Mouse (Mus musculus) hindbrain, embryonic 15.5 days (tissue): ENCODE measurements around the gene Gsdme. TPM values are rescaled to one million over a fixed set of nuclear protein-coding genes. Genes with fewer than 3 reads are reported as not detected.

Experiments used
- ATAC-seq: fragments of 200-750 bp; cut with Nextera tagmentation; 2 replicates; pipeline ENCODE4 v1.8.0; 2017; ENCODE audit warnings: low read depth, moderate number of reproducible peaks, moderate TSS enrichment; ENCODE audit not compliant: low FRiP score
- H3K27ac ChIP-seq: fragments of 300-500 bp; sonication (generic); replicated peaks from 2 replicates; pipeline ENCODE4 v1.5.1; 2015; ENCODE audit warnings: mild to moderate bottlenecking, inconsistent platforms
- H3K27me3 ChIP-seq: fragments of 300-500 bp; sonication (generic); 2 replicates; pipeline ENCODE4 v1.6.1; 2015; ENCODE audit warnings: control low read depth, inconsistent platforms
- H3K36me3 ChIP-seq: fragments of 300-500 bp; sonication (generic); 2 replicates; pipeline ENCODE4 v1.6.1; 2015; ENCODE audit warnings: control low read depth, inconsistent platforms
- H3K4me1 ChIP-seq: fragments of 300-500 bp; sonication (generic); replicated peaks from 2 replicates; pipeline ENCODE4 v1.6.1; 2015; ENCODE audit warnings: control low read depth, inconsistent platforms
- H3K4me2 ChIP-seq: fragments of 300-500 bp; sonication (generic); 2 replicates; pipeline ENCODE4 v1.6.1; 2015; ENCODE audit warnings: moderate library complexity, mild to moderate bottlenecking, inconsistent platforms
- H3K4me3 ChIP-seq: fragments of 300-500 bp; sonication (generic); 2 replicates; pipeline ENCODE4 v1.5.1; 2015; ENCODE audit warnings: mild to moderate bottlenecking, inconsistent platforms
- H3K9ac ChIP-seq: fragments of 300-500 bp; sonication (generic); 2 replicates; pipeline ENCODE4 v1.6.1; 2015; ENCODE audit warnings: inconsistent platforms
- H3K9me3 ChIP-seq: fragments of 300-500 bp; sonication (generic); 2 replicates; pipeline ENCODE4 v1.6.1; 2016; ENCODE audit warnings: control low read depth, inconsistent platforms
- WGBS: fragments of 180-500 bp; shearing (Covaris S2); methylation state at CpG from one replicate; pipeline ENCODE4 v1.1.7; 2015; 5-methylcytosine and 5-hydroxymethylcytosine counted together
- polyA plus RNA-seq: library from polyadenylated mRNA; unstranded; fragments of >200 nt; fragmentation: Nextera tagmentation; extraction: Ambion mirVana; gene quantifications from 2 replicates; pipeline ENCODE4 v1.2.1, GENCODE M21; 2015

The Gsdme gene
- polyA plus RNA-seq, 1 experiment from 2014 or later: 73.9 TPM

DNA sequence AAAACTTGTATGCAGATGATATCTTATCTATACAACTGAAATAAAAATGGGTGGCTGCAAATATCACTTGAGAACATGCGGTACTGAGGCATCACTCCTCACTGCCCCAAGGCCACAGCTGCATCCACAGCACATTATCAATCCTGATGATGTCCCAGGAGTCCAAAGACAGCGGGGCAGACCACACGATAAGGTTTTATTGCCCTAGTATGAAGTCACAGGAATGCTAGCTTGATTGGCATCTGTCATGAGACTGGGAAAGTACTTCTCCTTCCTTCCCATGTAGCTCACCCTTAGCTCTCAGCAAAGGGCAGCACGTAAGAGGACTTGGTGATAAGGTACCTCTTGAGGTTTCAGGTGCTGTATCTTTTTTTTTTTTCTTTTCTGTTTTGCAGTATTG is 19.5 kb downstream of the Gsdme start:
- no peak overlapping the region for H3K27ac ChIP-seq
- H3K36me3 ChIP-seq: no peaks in the 10 kb centered on the region; the same call in 1 of the 2 replicates
- WGBS: 64% methylated on average over 4 of the region's 4 CpGs
- no peak overlapping the region for H3K4me3 ChIP-seq
- no peak overlapping the region for H3K9ac ChIP-seq
- no peak for ATAC-seq
- H3K4me1 ChIP-seq: no peaks in the 10 kb centered on the region
- no peak overlapping the region for H3K4me2 ChIP-seq
- no peaks in the 10 kb centered on the region for H3K27me3 ChIP-seq
- H3K9me3 ChIP-seq: no peaks in the 10 kb centered on the region

- no peak overlapping the region for H3K9ac ChIP-seq
- H3K9me3 ChIP-seq: no peaks in the 10 kb centered on the region
- no peak overlapping the region for H3K27ac ChIP-seq
- no peak for ATAC-seq
- H3K4me3 ChIP-seq: no peak overlapping the region
- H3K4me2 ChIP-seq: no peak overlapping the region
- no peaks in the 10 kb centered on the region for H3K27me3 ChIP-seq
- H3K4me1 ChIP-seq: no peaks in the 10 kb centered on the region
- 69% methylated on average over 5 of the region's 5 CpGs for WGBS
- H3K36me3 ChIP-seq: no peaks in the 10 kb centered on the region
Measured at GRCm38 (mm10) chr6:50240437-50240836, 23.2 kb downstream of the Gsdme start.

DNA sequence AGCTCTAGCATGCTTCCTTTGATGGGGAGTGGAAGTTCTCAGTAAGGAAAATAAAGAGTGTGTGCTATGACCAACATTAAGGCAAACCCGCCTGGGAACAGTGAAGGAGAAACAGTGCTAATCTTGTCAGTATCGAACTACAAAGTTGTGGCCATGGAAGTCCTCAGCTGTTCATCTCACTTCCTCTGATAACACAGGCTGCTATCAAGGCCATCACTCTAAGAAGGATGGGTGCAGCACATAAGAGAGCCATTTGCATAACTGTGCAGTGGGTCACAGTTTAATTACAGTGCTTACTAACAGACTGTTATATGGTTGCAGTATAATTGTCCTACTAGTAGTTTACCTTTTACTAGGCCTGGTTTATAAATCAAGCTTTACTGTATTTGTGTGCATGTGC is 23.8 kb downstream of the Gsdme start:
- H3K36me3 ChIP-seq: no peaks in the 10 kb centered on the region
- H3K4me1 ChIP-seq: no peaks in the 10 kb centered on the region
- no peak overlapping the region for H3K4me2 ChIP-seq
- ATAC-seq: no peak
- H3K27me3 ChIP-seq: no peaks in the 10 kb centered on the region
- H3K4me3 ChIP-seq: no peak overlapping the region
- no peak overlapping the region for H3K9ac ChIP-seq
- H3K9me3 ChIP-seq: no peaks in the 10 kb centered on the region
- WGBS: 96% methylated on average over 2 of the region's 2 CpGs
- H3K27ac ChIP-seq: no peak overlapping the region

GRCm38 (mm10) chr6:50237963-50238362 is 25.7 kb downstream of the Gsdme start:
- no peaks in the 10 kb centered on the region for H3K9me3 ChIP-seq
- no peaks in the 10 kb centered on the region for H3K27me3 ChIP-seq
- no peak overlapping the region for H3K27ac ChIP-seq
- H3K4me3 ChIP-seq: no peak overlapping the region
- WGBS: 73% methylated on average over 2 of the region's 2 CpGs
- no peaks in the 10 kb centered on the region for H3K36me3 ChIP-seq
- H3K4me2 ChIP-seq: no peak overlapping the region
- no peaks in the 10 kb centered on the region for H3K4me1 ChIP-seq
- ATAC-seq: no peak
- H3K9ac ChIP-seq: no peak overlapping the region

GRCm38 (mm10) chr6:50232984-50233383 is 30.7 kb downstream of the Gsdme start:
- Histone ChIP-seq H3K36me3 (no peaks in the 10 kb centered on the region), H3K9me3 (no peaks in the 10 kb centered on the region), H3K4me3 (no peak overlapping the region), H3K9ac (no peak overlapping the region), H3K4me2 (no peak overlapping the region), H3K27me3 (no peaks in the 10 kb centered on the region), H3K27ac (no peak overlapping the region), H3K4me1 (no peaks in the 10 kb centered on the region)
- ATAC-seq: no peak
- 77% methylated on average over 1 of the region's 1 CpGs for WGBS

- Histone ChIP-seq H3K27me3 (no peaks in the 10 kb centered on the region), H3K9ac (no peak overlapping the region), H3K4me3 (no peak overlapping the region), H3K27ac (no peak overlapping the region), H3K4me2 (no peak overlapping the region), H3K9me3 (no peaks in the 10 kb centered on the region), H3K36me3 (no peaks in the 10 kb centered on the region), H3K4me1 (no peaks in the 10 kb centered on the region)
- 95% methylated on average over 5 of the region's 5 CpGs for WGBS
- no peak for ATAC-seq
Measured at GRCm38 (mm10) chr6:50231288-50231687, 32.4 kb downstream of the Gsdme start.

DNA sequence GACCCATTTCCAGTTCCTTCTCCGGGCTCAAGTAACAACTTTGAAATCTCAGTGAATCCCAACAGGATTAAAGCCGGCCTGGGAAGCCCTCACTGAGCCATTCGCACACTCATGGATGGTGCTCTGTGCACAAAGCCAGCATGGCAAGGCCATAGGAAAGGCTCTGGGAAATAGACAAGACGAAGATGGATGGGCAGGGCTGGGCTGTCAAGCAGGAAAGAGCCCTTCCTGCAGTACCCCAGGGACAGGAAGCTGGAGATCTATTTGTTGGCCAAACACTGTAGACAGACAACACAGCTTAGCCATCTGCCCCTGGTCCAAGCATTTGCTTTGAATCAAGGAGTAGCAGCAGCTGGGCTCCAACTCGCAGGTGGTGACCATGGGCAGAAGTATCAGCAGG is 35.5 kb downstream of the Gsdme start:
- ATAC-seq: no peak
- H3K36me3 ChIP-seq: no peaks in the 10 kb centered on the region
- no peaks in the 10 kb centered on the region for H3K4me1 ChIP-seq
- H3K4me2 ChIP-seq: no peak overlapping the region
- WGBS: 72% methylated on average over 5 of the region's 5 CpGs
- no peaks in the 10 kb centered on the region for H3K9me3 ChIP-seq
- H3K27me3 ChIP-seq: no peaks in the 10 kb centered on the region
- H3K4me3 ChIP-seq: no peak overlapping the region
- no peak overlapping the region for H3K27ac ChIP-seq
- no peak overlapping the region for H3K9ac ChIP-seq

DNA sequence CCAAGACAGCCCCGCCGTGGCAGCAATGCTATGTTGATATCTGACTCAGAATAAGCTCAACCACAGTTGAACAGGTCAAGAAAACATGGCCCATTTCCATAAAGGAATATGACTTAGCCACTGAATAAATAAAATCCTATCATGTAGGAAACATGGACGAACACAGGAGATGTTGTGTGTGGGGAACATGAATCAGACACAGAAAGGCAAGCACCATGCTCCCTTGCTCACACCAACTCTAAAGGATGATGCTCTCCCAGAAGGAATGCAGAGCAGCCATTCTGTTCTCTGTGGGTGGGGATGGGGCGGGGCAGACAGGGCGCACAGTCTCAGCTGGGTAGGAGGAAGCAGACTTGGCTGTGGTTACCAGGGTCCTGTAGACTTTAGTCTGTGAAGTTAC is 38.4 kb downstream of the Gsdme start:
- ATAC-seq: no peak
- no peaks in the 10 kb centered on the region for H3K4me1 ChIP-seq
- no peaks in the 10 kb centered on the region for H3K27me3 ChIP-seq
- H3K9ac ChIP-seq: no peak overlapping the region
- 83% methylated on average over 5 of the region's 5 CpGs for WGBS
- no peak overlapping the region for H3K27ac ChIP-seq
- H3K4me2 ChIP-seq: no peak overlapping the region
- no peaks in the 10 kb centered on the region for H3K36me3 ChIP-seq
- no peaks in the 10 kb centered on the region for H3K9me3 ChIP-seq
- H3K4me3 ChIP-seq: no peak overlapping the region

GRCm38 (mm10) chr6:50223606-50224005 is 40.1 kb downstream of the Gsdme start:
- Histone ChIP-seq H3K4me2 (no peak overlapping the region), H3K4me1 (no peaks in the 10 kb centered on the region), H3K4me3 (no peak overlapping the region), H3K9ac (no peak overlapping the region), H3K27me3 (no peaks in the 10 kb centered on the region), H3K27ac (no peak overlapping the region), H3K36me3 (no peaks in the 10 kb centered on the region), H3K9me3 (no peaks in the 10 kb centered on the region)
- WGBS: 97% methylated on average over 4 of the region's 4 CpGs
- no peak for ATAC-seq

GRCm38 (mm10) chr6:50222986-50223385 is 40.7 kb downstream of the Gsdme start:
- H3K27ac ChIP-seq: no peak overlapping the region
- H3K4me1 ChIP-seq: no peaks in the 10 kb centered on the region
- no peaks in the 10 kb centered on the region for H3K36me3 ChIP-seq
- no peak overlapping the region for H3K4me2 ChIP-seq
- no peak overlapping the region for H3K4me3 ChIP-seq
- ATAC-seq: no peak
- H3K9me3 ChIP-seq: no peaks in the 10 kb centered on the region
- no peaks in the 10 kb centered on the region for H3K27me3 ChIP-seq
- WGBS: 79% methylated on average over 5 of the region's 5 CpGs
- no peak overlapping the region for H3K9ac ChIP-seq

DNA sequence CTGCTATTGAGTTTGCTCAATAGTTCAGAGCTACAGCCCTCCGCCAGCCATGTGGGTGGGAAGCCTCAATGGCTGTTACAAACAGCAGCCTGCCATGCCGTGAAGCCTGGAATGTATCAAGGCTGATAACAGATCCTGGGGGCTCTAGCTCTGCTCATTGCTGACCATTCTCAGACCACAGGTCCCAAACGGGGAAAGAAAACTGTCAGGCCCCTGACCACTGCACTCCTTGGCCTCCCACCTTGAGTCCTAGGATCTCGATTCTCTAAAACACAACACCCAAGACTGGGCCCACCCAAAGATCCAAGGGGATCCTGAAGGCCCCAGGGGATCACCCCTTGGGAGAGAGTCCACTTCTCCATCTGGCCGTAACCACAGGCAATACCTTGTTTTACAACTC is 41.3 kb downstream of the Gsdme start:
- Histone ChIP-seq H3K36me3 (no peaks in the 10 kb centered on the region), H3K27ac (no peak overlapping the region), H3K4me2 (no peak overlapping the region), H3K4me3 (no peak overlapping the region), H3K9me3 (no peaks in the 10 kb centered on the region), H3K27me3 (no peaks in the 10 kb centered on the region), H3K9ac (no peak overlapping the region), H3K4me1 (no peaks in the 10 kb centered on the region)
- ATAC-seq: no peak
- 83% methylated on average over 5 of the region's 5 CpGs for whole genome bisulfite sequencing

DNA sequence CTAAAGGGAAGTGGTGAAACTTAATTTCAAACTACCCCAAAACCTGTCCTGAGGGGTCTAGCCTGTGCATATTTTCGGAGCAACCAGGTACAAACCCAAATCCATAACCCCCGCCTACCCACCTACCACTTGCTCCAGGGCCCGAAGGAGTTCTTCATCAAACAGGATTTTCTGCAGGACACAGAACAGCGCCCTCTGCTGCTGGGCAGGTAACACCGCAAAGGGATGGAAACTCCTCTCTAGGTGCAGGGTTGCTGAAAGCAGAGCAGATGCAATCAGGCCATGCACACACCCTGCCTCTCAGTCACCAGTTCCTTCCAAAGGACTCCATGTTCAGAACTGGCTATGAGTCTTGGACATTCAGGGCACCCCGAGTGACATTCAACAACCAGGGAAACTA is 42.8 kb downstream of the Gsdme start:
- Histone ChIP-seq H3K4me3 (no peak overlapping the region), H3K9ac (no peak overlapping the region), H3K27me3 (no peaks in the 10 kb centered on the region), H3K9me3 (no peaks in the 10 kb centered on the region), H3K4me2 (no peak overlapping the region), H3K36me3 (no peaks in the 10 kb centered on the region), H3K27ac (no peak overlapping the region), H3K4me1 (no peaks in the 10 kb centered on the region)
- WGBS: 58% methylated on average over 6 of the region's 6 CpGs
- no peak for ATAC-seq

DNA sequence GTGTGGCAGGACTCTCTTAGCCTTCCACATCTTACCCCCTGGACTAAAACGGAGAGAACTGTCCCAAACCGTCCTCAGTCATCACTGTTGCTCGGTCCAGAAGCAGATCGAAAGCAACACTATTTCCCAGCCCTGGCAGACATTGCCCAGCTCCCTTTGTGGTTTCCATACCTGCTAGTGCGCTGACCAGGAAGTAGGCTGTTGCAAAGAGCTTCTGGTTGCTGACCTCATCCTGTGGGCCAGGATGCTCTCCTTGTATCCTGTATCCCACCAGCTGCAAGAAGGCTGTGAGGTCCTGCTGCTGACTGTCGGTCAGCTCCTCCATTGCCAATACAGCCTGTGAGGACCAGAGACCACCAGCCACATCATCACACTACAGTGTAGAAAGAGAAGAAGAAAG is 44.6 kb downstream of the Gsdme start:
- WGBS: 92% methylated on average over 6 of the region's 6 CpGs

More for the DNA sequence above, 44.6 kb downstream of the Gsdme start:
- H3K9ac ChIP-seq: no peak overlapping the region
- no peak overlapping the region for H3K4me3 ChIP-seq
- H3K27ac ChIP-seq: no peak overlapping the region
- H3K27me3 ChIP-seq: no peaks in the 10 kb centered on the region
- no peaks in the 10 kb centered on the region for H3K4me1 ChIP-seq
- ATAC-seq: no peak
- no peaks in the 10 kb centered on the region for H3K9me3 ChIP-seq
- H3K36me3 ChIP-seq: no peaks in the 10 kb centered on the region
- H3K4me2 ChIP-seq: no peak overlapping the region
